Mouse (Mus musculus) gonadal fat pad, adult 2 months (tissue): ENCODE results near the gene Clpb. TPM values are rescaled to one million over a fixed set of nuclear protein-coding genes. Genes with fewer than 3 reads are reported as not detected.

ENCODE experiments used
- polyA plus RNA-seq: library from polyadenylated mRNA; depleted of rRNA; stranded (reverse); fragments of >200 nt; gene quantifications from 2 replicates; pipeline ENCODE4 v1.2.3, GENCODE M21; 2012; rRNA removed

The Clpb gene
- polyA plus RNA-seq, 1 experiment = 43.0 TPM

Other genes starting within 250 kb of the Clpb start
- gene Pde2a, start 241.9 kb upstream of the Clpb start, polyA plus RNA-seq = 33.9 and 34.6 TPM in 2 replicates
- 0.03 and 0.14 TPM in 2 replicates for gene Art2b, start 78.0 kb upstream of the Clpb start, polyA plus RNA-seq
- gene Phox2a, start 154.7 kb downstream of the Clpb start, polyA plus RNA-seq = 0.11 TPM in 1 of 2 replicates, not detected in the other
- 70.0 and 73.6 TPM in 2 replicates for gene Inppl1, start 174.6 kb downstream of the Clpb start, polyA plus RNA-seq
- 54.9 and 84.6 TPM in 2 replicates for gene Folr2, start 193.6 kb downstream of the Clpb start, polyA plus RNA-seq
- 34.0 and 53.7 TPM in 2 replicates for gene Anapc15, start 200.1 kb downstream of the Clpb start, polyA plus RNA-seq
- 48.0 and 81.3 TPM in 2 replicates for gene Folr1, start 207.2 kb downstream of the Clpb start, polyA plus RNA-seq
- 318 and 389 TPM in 2 replicates for gene Lamtor1, start 242.3 kb downstream of the Clpb start, polyA plus RNA-seq
- 1.3 and 2.0 TPM in 2 replicates for gene Tomt, start 242.7 kb downstream of the Clpb start, polyA plus RNA-seq